Mouse (Mus musculus) hindbrain, embryonic 12.5 days (tissue): ENCODE measurements around the gene Prss21. TPM values are rescaled to one million over a fixed set of nuclear protein-coding genes. Genes with fewer than 3 reads are reported as not detected.

Source experiments
- ATAC-seq: fragments of 200-750 bp; cut with Nextera tagmentation; 2 replicates; pipeline ENCODE4 v1.8.0; 2017; ENCODE audit warnings: moderate TSS enrichment; ENCODE audit not compliant: low FRiP score
- H3K27ac ChIP-seq: fragments of 300-500 bp; sonication (generic); 2 replicates; pipeline ENCODE4 v1.5.1; 2016; ENCODE audit warnings: mild to moderate bottlenecking
- H3K27me3 ChIP-seq: fragments of 300-500 bp; sonication (generic); 2 replicates; pipeline ENCODE4 v1.6.1; 2016; ENCODE audit warnings: mild to moderate bottlenecking
- H3K36me3 ChIP-seq: fragments of 300-500 bp; sonication (generic); 2 replicates; pipeline ENCODE4 v1.6.1; 2016; ENCODE audit warnings: mild to moderate bottlenecking
- H3K4me1 ChIP-seq: fragments of 300-500 bp; sonication (generic); 2 replicates; pipeline ENCODE4 v1.6.1; 2016
- H3K4me2 ChIP-seq: fragments of 300-500 bp; sonication (generic); replicated peaks from 2 replicates; pipeline ENCODE4 v1.6.1; 2016; ENCODE audit warnings: mild to moderate bottlenecking
- H3K4me3 ChIP-seq: fragments of 300-500 bp; sonication (generic); 2 replicates; pipeline ENCODE4 v1.5.1; 2016; ENCODE audit warnings: mild to moderate bottlenecking
- H3K9ac ChIP-seq: fragments of 300-500 bp; sonication (generic); 2 replicates; pipeline ENCODE4 v1.6.1; 2016; ENCODE audit warnings: mild to moderate bottlenecking, moderate library complexity
- H3K9me3 ChIP-seq: fragments of 300-500 bp; sonication (generic); replicated peaks from 2 replicates; pipeline ENCODE4 v1.6.1; 2016; ENCODE audit warnings: mild to moderate bottlenecking
- WGBS: fragments of 180-500 bp; shearing (Covaris S2); methylation state at CpG from one replicate; pipeline ENCODE4 v1.1.7; 2016; 5-methylcytosine and 5-hydroxymethylcytosine counted together
- polyA plus RNA-seq: library from polyadenylated mRNA; unstranded; fragments of >200 nt; fragmentation: Nextera tagmentation; extraction: Ambion mirVana; gene quantifications from 2 replicates; pipeline ENCODE4 v1.2.1, GENCODE M21; 2016

Gene Prss21
- not detected in 2 replicates for polyA plus RNA-seq

DNA sequence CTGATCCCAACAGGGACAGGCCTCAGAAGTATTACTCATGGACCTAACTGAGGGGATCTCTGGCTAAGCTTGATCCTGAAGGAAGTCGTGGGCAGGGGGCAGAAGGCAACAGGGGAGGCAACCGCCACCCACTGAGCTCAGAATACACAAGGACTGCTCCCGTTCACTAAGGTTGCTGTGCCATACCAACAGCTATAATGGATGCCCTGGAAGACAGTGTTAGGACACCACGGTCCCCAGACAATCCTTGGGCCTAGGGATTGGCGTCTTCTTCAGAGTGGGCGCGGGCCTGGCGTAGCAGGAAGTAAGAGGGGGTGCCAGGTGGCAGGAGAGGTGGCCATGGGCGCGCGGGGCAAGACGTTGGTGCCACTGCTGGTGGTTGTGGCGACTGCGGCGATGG lies at the start of gene Prss21:
TSS of gene Prss21 (plus strand) at position 301 of the 400 bp plus-strand sequence.
- Histone ChIP-seq H3K4me3 (no peak within 1 kb of the TSS), H3K9ac (no peak within 1 kb of the TSS), H3K36me3 (no peaks in the 10 kb centered on the region), H3K27me3 (no peaks in the 10 kb centered on the region), H3K9me3 (no peaks in the 10 kb centered on the region), H3K4me1 (no peaks in the 10 kb centered on the region), H3K27ac (no peak within 1 kb of the TSS), H3K4me2 (no peak within 1 kb of the TSS)
- no peak for ATAC-seq
- 87% methylated on average over 15 of the region's 15 CpGs for WGBS

GRCm38 (mm10) chr17:23818579-23818978 lies 49.3 kb upstream of the Prss21 start:
- no peak for ATAC-seq

GRCm38 (mm10) chr17:23819235-23819634 lies 48.6 kb upstream of the Prss21 start:
- H3K9me3 ChIP-seq = peaks cover 28% of the 10 kb centered on the region
- 97% methylated on average over 25 of the region's 25 CpGs for WGBS

More at GRCm38 (mm10) chr17:23818579-23818978, 49.3 kb upstream of the Prss21 start:
- Histone ChIP-seq H3K4me2 (no peak overlapping the region), H3K27ac (no peak overlapping the region), H3K9ac (no peak overlapping the region), H3K4me3 (no peak overlapping the region), H3K27me3 (no peaks in the 10 kb centered on the region), H3K9me3 (peaks cover 28% of the 10 kb centered on the region), H3K36me3 (peaks cover 98% of the 10 kb centered on the region), H3K4me1 (no peaks in the 10 kb centered on the region)
- 96% methylated on average over 8 of the region's 8 CpGs for WGBS

DNA sequence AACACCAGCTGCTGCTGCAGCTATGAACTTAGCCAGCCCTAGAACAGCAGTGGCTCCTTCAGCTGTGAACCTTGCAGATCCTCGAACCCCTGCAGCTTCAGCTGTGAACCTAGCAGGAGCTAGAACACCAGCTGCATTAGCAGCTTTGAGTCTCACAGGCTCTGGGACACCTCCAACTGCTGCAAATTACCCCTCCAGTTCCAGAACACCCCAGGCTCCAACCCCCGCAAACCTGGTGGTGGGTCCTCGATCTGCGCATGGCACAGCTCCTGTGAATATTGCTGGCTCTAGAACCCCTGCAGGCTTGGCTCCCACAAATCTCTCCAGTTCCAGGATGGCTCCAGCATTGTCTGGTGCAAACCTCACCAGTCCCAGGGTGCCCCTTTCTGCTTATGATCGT lies 47.1 kb upstream of the Prss21 start:
- 97% methylated on average over 5 of the region's 5 CpGs for whole genome bisulfite sequencing
- Histone ChIP-seq H3K27ac (no peak overlapping the region), H3K4me2 (no peak overlapping the region), H3K9ac (no peak overlapping the region), H3K9me3 (peaks cover 20% of the 10 kb centered on the region), H3K4me3 (no peak overlapping the region), H3K27me3 (no peaks in the 10 kb centered on the region), H3K36me3 (peaks cover 99% of the 10 kb centered on the region), H3K4me1 (no peaks in the 10 kb centered on the region)
- ATAC-seq = no peak

More at GRCm38 (mm10) chr17:23819235-23819634, 48.6 kb upstream of the Prss21 start:
- Histone ChIP-seq H3K27ac (no peak overlapping the region), H3K27me3 (no peaks in the 10 kb centered on the region), H3K4me3 (no peak overlapping the region), H3K9ac (no peak overlapping the region), H3K36me3 (peaks cover 98% of the 10 kb centered on the region), H3K4me2 (no peak overlapping the region), H3K4me1 (no peaks in the 10 kb centered on the region)
- ATAC-seq = no peak

DNA sequence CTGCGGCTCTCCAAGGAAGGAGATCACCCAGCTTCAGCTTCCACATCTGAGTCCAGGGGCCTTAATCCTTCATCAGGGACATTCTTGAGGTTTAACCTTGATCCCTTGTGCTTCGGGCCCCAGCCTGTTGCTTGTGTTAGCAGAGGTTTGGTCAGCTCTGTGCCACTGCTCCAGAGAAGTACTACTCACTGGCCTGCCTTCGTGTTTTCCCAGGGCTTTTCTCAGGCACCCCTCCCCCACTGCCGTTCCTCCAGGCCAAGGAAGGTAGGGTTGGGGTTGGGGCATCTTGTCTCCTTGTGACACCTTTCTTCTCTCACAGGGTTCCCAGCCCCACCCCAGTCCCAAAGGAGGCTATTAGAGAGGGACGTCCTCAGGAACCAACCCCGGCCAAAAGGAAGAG lies 45.8 kb upstream of the Prss21 start:
- ATAC-seq = no peak

GRCm38 (mm10) chr17:23823018-23823417 lies 44.8 kb upstream of the Prss21 start:
- Histone ChIP-seq H3K27ac (no peak overlapping the region), H3K9ac (no peak overlapping the region), H3K27me3 (no peaks in the 10 kb centered on the region), H3K9me3 (peaks cover 20% of the 10 kb centered on the region; the same call in 1 of the 2 replicates), H3K36me3 (peaks cover 93% of the 10 kb centered on the region), H3K4me1 (peaks cover 14% of the 10 kb centered on the region), H3K4me2 (no peak overlapping the region), H3K4me3 (no peak overlapping the region)
- WGBS = 86% methylated on average over 16 of the region's 16 CpGs
- ATAC-seq = peak; percentile 39

More for the DNA sequence above, 45.8 kb upstream of the Prss21 start:
- Histone ChIP-seq H3K27ac (no peak overlapping the region), H3K9me3 (peaks cover 20% of the 10 kb centered on the region; the same call in 1 of the 2 replicates), H3K27me3 (no peaks in the 10 kb centered on the region), H3K4me3 (no peak overlapping the region), H3K4me2 (no peak overlapping the region), H3K4me1 (peaks cover 4% of the 10 kb centered on the region), H3K9ac (no peak overlapping the region), H3K36me3 (peaks cover 99% of the 10 kb centered on the region)
- 72% methylated on average over 6 of the region's 6 CpGs for WGBS

DNA sequence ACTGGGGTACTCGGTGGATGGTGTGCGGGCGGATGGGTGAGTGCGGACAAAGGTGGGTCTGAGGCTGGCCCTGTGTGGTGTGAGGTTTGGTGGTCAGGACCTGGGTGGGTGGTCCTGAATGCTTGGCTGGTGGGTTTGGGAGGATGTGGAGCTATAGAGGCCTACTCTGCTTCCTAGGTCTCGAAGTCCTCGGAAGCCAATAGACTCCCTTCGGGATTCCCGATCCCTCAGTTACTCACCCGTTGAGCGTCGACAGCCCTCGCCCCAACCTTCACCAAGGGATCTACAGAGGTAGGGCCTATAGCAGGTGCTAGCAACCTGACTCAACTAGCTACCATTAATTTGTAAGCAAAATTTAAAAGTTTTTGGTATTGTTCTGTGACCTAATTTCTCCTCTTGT lies 44.2 kb upstream of the Prss21 start:
- WGBS = 91% methylated on average over 12 of the region's 12 CpGs
- Histone ChIP-seq H3K4me3 (no peak overlapping the region), H3K4me2 (no peak overlapping the region), H3K27me3 (no peaks in the 10 kb centered on the region), H3K36me3 (peaks cover 87% of the 10 kb centered on the region), H3K4me1 (peaks cover 16% of the 10 kb centered on the region), H3K27ac (no peak overlapping the region), H3K9me3 (peaks cover 15% of the 10 kb centered on the region; the same call in 1 of the 2 replicates), H3K9ac (no peak overlapping the region)
- peak; percentile 30; the same call in 1 of the 2 replicates for ATAC-seq

GRCm38 (mm10) chr17:23825591-23825990 lies 42.3 kb upstream of the Prss21 start:
- WGBS = 88% methylated on average over 4 of the region's 4 CpGs
- Histone ChIP-seq H3K4me3 (no peak overlapping the region), H3K9me3 (no peaks in the 10 kb centered on the region), H3K36me3 (peaks cover 67% of the 10 kb centered on the region), H3K4me2 (no peak overlapping the region), H3K27ac (no peak overlapping the region), H3K4me1 (peaks cover 19% of the 10 kb centered on the region), H3K9ac (no peak overlapping the region), H3K27me3 (peaks cover 2% of the 10 kb centered on the region; the same call in 1 of the 2 replicates)
- ATAC-seq = no peak

DNA sequence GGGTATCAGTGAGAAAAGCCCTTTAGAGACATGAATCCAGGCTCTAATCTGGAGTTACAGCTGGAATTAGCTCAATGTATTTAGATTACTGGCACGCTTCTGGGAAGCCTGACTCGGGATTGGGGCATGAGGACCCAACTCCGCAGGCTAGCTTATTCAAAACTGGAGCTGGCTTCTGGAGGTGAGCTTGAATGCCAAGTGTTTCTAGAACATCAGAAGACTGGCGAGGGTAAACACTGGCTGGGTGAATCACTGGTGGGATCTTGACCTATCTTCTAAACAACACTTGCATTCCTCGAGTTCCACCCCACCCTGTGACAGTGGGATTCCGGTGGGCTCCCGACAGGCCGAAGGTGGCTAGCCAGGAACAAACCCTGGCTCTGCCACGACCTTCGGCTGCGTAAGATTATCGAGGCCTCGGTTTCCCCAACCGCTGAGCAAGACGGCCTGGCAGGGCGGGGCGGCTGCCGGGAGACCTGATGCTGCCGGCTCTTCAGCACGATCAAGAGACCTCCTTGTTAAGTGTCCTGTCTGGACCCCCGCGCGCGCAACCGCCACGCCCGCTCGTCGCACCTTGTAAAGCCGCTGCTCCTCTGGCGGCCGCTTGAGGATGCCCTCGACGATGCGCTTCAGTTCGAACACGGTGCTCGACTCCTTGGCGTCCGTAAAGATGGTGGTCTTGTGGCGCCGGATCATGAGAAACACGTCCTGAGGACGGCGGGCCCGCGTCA lies 39.4 kb upstream of the Prss21 start:
- ATAC-seq = peak; percentile 79
- Histone ChIP-seq H3K9ac (peak overlapping the region; percentile 86), H3K27me3 (peaks cover 23% of the 10 kb centered on the region), H3K4me1 (peaks cover 19% of the 10 kb centered on the region), H3K36me3 (peaks cover 39% of the 10 kb centered on the region), H3K4me2 (peak overlapping the region; percentile 82), H3K4me3 (peak overlapping the region; percentile 80), H3K27ac (peak overlapping the region; percentile 97), H3K9me3 (no peaks in the 10 kb centered on the region)
- under 1% methylated on average over 47 of the region's 47 CpGs for WGBS

GRCm38 (mm10) chr17:23829064-23829619 lies 38.7 kb upstream of the Prss21 start, which contains the start of gene Elob:
Elob (minus strand) TSS chr17:23829136.
- Histone ChIP-seq H3K36me3 (peaks cover 32% of the 10 kb centered on the region), H3K9me3 (no peaks in the 10 kb centered on the region), H3K27ac (peak within 1 kb of the TSS; percentile 97), H3K4me2 (peak within 1 kb of the TSS; percentile 82), H3K9ac (peak within 1 kb of the TSS; percentile 86), H3K4me3 (peak within 1 kb of the TSS; percentile 80), H3K27me3 (peaks cover 30% of the 10 kb centered on the region), H3K4me1 (peaks cover 19% of the 10 kb centered on the region)
- 1% methylated on average over 19 of the region's 42 CpGs for WGBS
- ATAC-seq = peak; percentile 96

DNA sequence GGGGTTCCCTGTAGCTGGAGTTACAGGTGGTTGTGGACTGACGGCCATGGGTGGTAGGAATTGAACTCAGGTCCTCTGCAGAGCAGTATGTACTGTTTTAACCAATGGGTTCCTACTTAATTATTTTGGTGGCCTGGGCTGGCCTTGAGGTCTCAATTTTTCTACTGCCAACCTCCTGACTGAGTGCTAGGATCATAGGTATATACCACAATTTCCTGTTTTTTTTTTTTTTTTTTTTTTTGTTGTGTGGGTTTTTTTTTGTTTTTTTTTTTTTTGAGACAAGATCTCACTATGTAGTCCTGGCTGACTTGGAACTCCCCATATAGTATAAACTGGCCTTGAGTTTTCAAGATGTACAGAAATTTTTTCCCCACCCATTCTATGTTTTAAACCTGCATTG lies 36.7 kb upstream of the Prss21 start:
- ATAC-seq = no peak
- Histone ChIP-seq H3K9me3 (no peaks in the 10 kb centered on the region), H3K4me1 (peaks cover 19% of the 10 kb centered on the region), H3K9ac (no peak overlapping the region), H3K4me2 (no peak overlapping the region), H3K27ac (no peak overlapping the region), H3K27me3 (peaks cover 47% of the 10 kb centered on the region), H3K4me3 (no peak overlapping the region), H3K36me3 (peaks cover 12% of the 10 kb centered on the region)
- 94% methylated on average over 1 of the region's 1 CpGs for WGBS

- no peak within 1 kb of the TSS for H3K27ac ChIP-seq
- no peaks in the 10 kb centered on the region for H3K4me1 ChIP-seq
- H3K4me2 ChIP-seq = no peak within 1 kb of the TSS
- WGBS = 77% methylated on average over 8 of the region's 8 CpGs
- no peaks in the 10 kb centered on the region for H3K9me3 ChIP-seq
- no peak within 1 kb of the TSS for H3K9ac ChIP-seq
- peaks cover 51% of the 10 kb centered on the region for H3K27me3 ChIP-seq
- no peak for ATAC-seq
- no peaks in the 10 kb centered on the region for H3K36me3 ChIP-seq
- no peak within 1 kb of the TSS for H3K4me3 ChIP-seq
Measured at GRCm38 (mm10) chr17:23836006-23836575, 31.8 kb upstream of the Prss21 start, which contains the start of gene Prss33. Prss33 (minus strand) TSS chr17:23836056.
